Mouse (Mus musculus): ENCODE data around the gene Olfr1209.

Olfr1209 gene

GRCm38 (mm10) chr2:88915057-88915456 is at the start of gene Olfr1209:
Gene Olfr1209, minus strand, starts transcription at chr2:88915157.
- DNase-seq = no peak

GRCm38 (mm10) chr2:88953669-88954068 is 38.7 kb upstream of the Olfr1209 start, which contains the start of gene Olfr1212:
Gene Olfr1212, plus strand, starts transcription at chr2:88953969.
- DNase-seq = no peak

GRCm38 (mm10) chr2:88938011-88938410 is 23.1 kb upstream of the Olfr1209 start, which contains the start of gene Olfr1211:
Gene Olfr1211, minus strand, starts transcription at chr2:88938111.
- DNase-seq = no peak

- no peak for DNase-seq
Observed at GRCm38 (mm10) chr2:88902211-88902610, 12.7 kb downstream of the Olfr1209 start, which contains the start of gene Olfr1208. Gene Olfr1208, minus strand, starts transcription at chr2:88902311.

- DNase-seq = no peak
Observed at GRCm38 (mm10) chr2:88862931-88863330, 52.0 kb downstream of the Olfr1209 start, which contains the start of gene Olfr1206. Gene Olfr1206, plus strand, starts transcription at chr2:88863231.
